Comparison of ENCODE assay signal across 8 mouse cellular contexts in genomic region chr8:84729921-84730362, GRCm38 (mm10). TPM values are rescaled to one million over a fixed set of nuclear protein-coding genes. Genes with fewer than 3 reads are reported as not detected.
A peak's percentile ranks its signal among the peaks of the same experiment; 100 is the strongest.
DNase-seq lines count a peak whose midpoint lies in the region; ATAC-seq and TF ChIP-seq lines count a peak whose summit lies in the region.

No protein-coding gene starts in this region.

- peaks cover 38% of the 10 kb centered on the region for H3K4me1 ChIP-seq in E14TG2a.4 (replicated peaks; ENCODE audit: low read depth, low read length)
- H3K4me1 ChIP-seq in forebrain, embryonic 14.5 days (ENCODE audit: control insufficient read depth, insufficient read depth, low read length): peaks cover 85% of the 10 kb centered on the region
- H3K4me1 ChIP-seq in intestine, postnatal 0 days (replicated peaks; ENCODE audit: control insufficient read depth, insufficient read depth, low read length): peaks cover 16% of the 10 kb centered on the region

- peak; percentile 36 for DNase-seq in 416B (ENCODE audit: low read depth)
- no peak for DNase-seq in forebrain, embryonic 14.5 days (ENCODE audit: low spot score)
- no peak for DNase-seq in natural killer cell, adult 2 months (ENCODE audit: low spot score in 2 of 2)
- DNase-seq in right cerebral cortex, postnatal 4 days: no peak
- no peak for DNase-seq in thymus, postnatal 14 days

- TF ChIP-seq CTCF in E14TG2a.4 (conservative IDR thresholded peaks at IDR 0.05; ENCODE audit: low read length): no peak
- TF ChIP-seq CTCF in intestine, postnatal 0 days (IDR thresholded peaks at IDR 0.05; ENCODE audit: low read depth): no peak

- no peak for ATAC-seq in forebrain, embryonic 14.5 days
- ATAC-seq in intestine, postnatal 0 days: no peak
- ATAC-seq in megakaryocyte-erythroid progenitor cell, adult 5-6 weeks (replicated peaks; ENCODE audit: low FRiP score, low TSS enrichment, poor library complexity, severe bottlenecking): 0 out of 2 replicates have a peak, but pooled peaks have one; percentile 3

- H3K4me3 ChIP-seq in E14TG2a.4 (replicated peaks; ENCODE audit: low read length): peak overlapping the region; percentile 50
- no peak overlapping the region for H3K4me3 ChIP-seq in forebrain, embryonic 14.5 days (ENCODE audit: low read depth, low read length)
- no peak overlapping the region for H3K4me3 ChIP-seq in intestine, postnatal 0 days (ENCODE audit: low read depth, low read length)

- H3K36me3 ChIP-seq in E14TG2a.4 (ENCODE audit: insufficient read depth, low read length): no peaks in the 10 kb centered on the region
- H3K36me3 ChIP-seq in forebrain, embryonic 14.5 days (ENCODE audit: control insufficient read depth, insufficient read depth, low read length): peaks cover 38% of the 10 kb centered on the region
- H3K36me3 ChIP-seq in intestine, postnatal 0 days (ENCODE audit: control insufficient read depth, insufficient read depth): 0 out of 2 replicates have a peak, but pooled peaks cover 2% of the 10 kb centered on the region

- H3K9me3 ChIP-seq in E14TG2a.4 (ENCODE audit: low read length): no peaks in the 10 kb centered on the region
- no peaks in the 10 kb centered on the region for H3K9me3 ChIP-seq in forebrain, embryonic 14.5 days (replicated peaks; ENCODE audit: control insufficient read depth, low read length)
- H3K9me3 ChIP-seq in intestine, postnatal 0 days (ENCODE audit: control insufficient read depth): no peaks in the 10 kb centered on the region

- H3K27me3 ChIP-seq in E14TG2a.4 (ENCODE audit: insufficient read depth, low read length): peaks cover 54% of the 10 kb centered on the region
- no peaks in the 10 kb centered on the region for H3K27me3 ChIP-seq in forebrain, embryonic 14.5 days (replicated peaks; ENCODE audit: control insufficient read depth, insufficient read depth, low read length)
- no peaks in the 10 kb centered on the region for H3K27me3 ChIP-seq in intestine, postnatal 0 days (replicated peaks; ENCODE audit: control insufficient read depth, insufficient read depth, low read length)

- 73% methylated on average over 16 of the region's 16 CpGs for whole genome bisulfite sequencing in forebrain, embryonic 14.5 days
- WGBS in intestine, postnatal 0 days: 87% methylated on average over 16 of the region's 16 CpGs

- peak overlapping the region; percentile 23 for H3K4me2 ChIP-seq in forebrain, embryonic 14.5 days (ENCODE audit: low read length)
- no peak overlapping the region for H3K4me2 ChIP-seq in intestine, postnatal 0 days (replicated peaks; ENCODE audit: low read depth)

- H3K9ac ChIP-seq in forebrain, embryonic 14.5 days (ENCODE audit: low read length): peak overlapping the region; percentile 51; the same call in 1 of the 2 replicates
- H3K9ac ChIP-seq in intestine, postnatal 0 days (ENCODE audit: low read depth, low read length): no peak overlapping the region

- peak overlapping the region; percentile 92 for H3K27ac ChIP-seq in forebrain, embryonic 14.5 days (ENCODE audit: low read depth, low read length)
- H3K27ac ChIP-seq in intestine, postnatal 0 days (ENCODE audit: low read depth, low read length): peak overlapping the region; percentile 41; the same call in 1 of the 2 replicates

RNA-seq across cellular contexts. Expression of gene G430095P16Rik, which starts 7.1 kb away (rescaled TPM):
- 1.5 and 1.7 TPM in 2 replicates for polyA plus RNA-seq in forebrain, embryonic 14.5 days (2014; fragmentation: Nextera tagmentation; extraction: Ambion mirVana)
- 1.0 and 1.5 TPM in 2 replicates for polyA plus RNA-seq in intestine, postnatal 0 days (2015; fragmentation: Nextera tagmentation; extraction: Ambion mirVana)
- total RNA-seq in megakaryocyte-erythroid progenitor cell, adult 5-6 weeks (2014; fragmentation: Nextera tagmentation): 25.7 and 28.1 TPM in 2 replicates
- 8.2 and 11.4 TPM in 2 replicates for total RNA-seq in megakaryocyte-erythroid progenitor cell, adult 5-6 weeks (2017)

RNA-seq across cellular contexts. Expression of gene Lyl1, which starts 28.7 kb away (rescaled TPM):
- polyA plus RNA-seq in forebrain, embryonic 14.5 days (2014; fragmentation: Nextera tagmentation; extraction: Ambion mirVana): 2.9 and 3.8 TPM in 2 replicates
- 3.5 and 3.9 TPM in 2 replicates for polyA plus RNA-seq in intestine, postnatal 0 days (2015; fragmentation: Nextera tagmentation; extraction: Ambion mirVana)
- 44.2 and 65.2 TPM in 2 replicates for total RNA-seq in megakaryocyte-erythroid progenitor cell, adult 5-6 weeks (2014; fragmentation: Nextera tagmentation)
- 9.5 and 10.1 TPM in 2 replicates for total RNA-seq in megakaryocyte-erythroid progenitor cell, adult 5-6 weeks (2017)

RNA-seq across cellular contexts. Expression of gene Nacc1, which starts 42.3 kb away (rescaled TPM):
- polyA plus RNA-seq in forebrain, embryonic 14.5 days (2014; fragmentation: Nextera tagmentation; extraction: Ambion mirVana): 17.0 and 17.6 TPM in 2 replicates
- polyA plus RNA-seq in intestine, postnatal 0 days (2015; fragmentation: Nextera tagmentation; extraction: Ambion mirVana): 9.3 and 9.8 TPM in 2 replicates
- 71.6 and 76.7 TPM in 2 replicates for total RNA-seq in megakaryocyte-erythroid progenitor cell, adult 5-6 weeks (2014; fragmentation: Nextera tagmentation)
- 35.8 and 51.5 TPM in 2 replicates for total RNA-seq in megakaryocyte-erythroid progenitor cell, adult 5-6 weeks (2017)

RNA-seq across cellular contexts. Expression of gene Trmt1, which starts 43.8 kb away (rescaled TPM):
- polyA plus RNA-seq in forebrain, embryonic 14.5 days (2014; fragmentation: Nextera tagmentation; extraction: Ambion mirVana): 47.8 and 52.3 TPM in 2 replicates
- polyA plus RNA-seq in intestine, postnatal 0 days (2015; fragmentation: Nextera tagmentation; extraction: Ambion mirVana): 22.3 and 23.7 TPM in 2 replicates
- 170 and 181 TPM in 2 replicates for total RNA-seq in megakaryocyte-erythroid progenitor cell, adult 5-6 weeks (2014; fragmentation: Nextera tagmentation)
- total RNA-seq in megakaryocyte-erythroid progenitor cell, adult 5-6 weeks (2017): 94.9 and 126 TPM in 2 replicates
